Mouse (Mus musculus) thymus, postnatal 4 days (tissue): Measurements from ENCODE around the gene Rims1.

Experiments used
- DNase-seq: peaks from one replicate; pipeline ENCODE4 v3.0.0; 2021

The Rims1 gene

DNA sequence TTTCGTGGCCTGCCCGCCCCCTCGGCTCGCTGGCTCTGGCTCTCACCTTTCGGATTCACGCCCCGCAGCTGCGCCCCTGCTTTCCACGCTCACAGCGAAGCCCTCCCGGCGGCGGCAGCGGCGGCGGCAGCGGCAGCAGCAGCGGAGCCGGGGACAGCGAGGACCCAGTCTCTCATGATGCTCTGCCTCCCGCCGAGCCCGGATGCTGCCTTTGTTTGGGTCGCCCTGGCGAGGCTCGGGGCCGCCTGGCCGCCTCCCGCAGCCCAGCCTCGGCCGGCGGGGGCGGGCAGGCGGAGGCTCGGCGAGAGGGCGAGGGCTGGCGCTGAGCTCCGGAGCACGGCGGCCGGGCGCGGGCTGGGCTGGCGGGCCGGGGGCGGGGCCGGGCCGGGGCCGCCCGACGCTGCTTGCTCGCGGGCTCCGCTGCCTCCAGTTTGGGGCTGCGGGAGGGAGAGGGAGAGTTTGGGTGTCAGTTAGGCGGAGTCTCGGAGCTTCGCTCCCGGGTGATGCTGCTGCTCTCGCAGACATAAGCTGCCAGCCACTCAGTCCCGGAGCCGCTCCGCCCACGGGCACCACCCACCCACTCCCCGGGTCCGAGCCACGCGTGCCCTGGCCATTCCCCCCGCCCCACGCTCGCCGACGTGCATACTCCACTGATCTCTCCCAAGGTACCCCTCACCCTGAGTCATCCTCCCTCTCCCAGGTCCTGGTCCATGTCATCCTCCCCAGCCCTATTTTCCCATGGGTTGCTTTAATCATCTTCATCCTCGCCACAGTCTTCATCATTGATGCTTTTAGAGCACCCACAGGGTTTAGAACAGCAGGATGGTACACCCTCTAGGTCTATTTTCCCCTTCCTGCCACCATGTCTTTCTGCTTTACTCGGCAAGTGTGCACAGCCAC lies at the start of gene Rims1:
Rims1 (minus strand) TSS at position 269 of the 900 bp plus-strand sequence.
- peak; percentile 28 for DNase-seq

DNA sequence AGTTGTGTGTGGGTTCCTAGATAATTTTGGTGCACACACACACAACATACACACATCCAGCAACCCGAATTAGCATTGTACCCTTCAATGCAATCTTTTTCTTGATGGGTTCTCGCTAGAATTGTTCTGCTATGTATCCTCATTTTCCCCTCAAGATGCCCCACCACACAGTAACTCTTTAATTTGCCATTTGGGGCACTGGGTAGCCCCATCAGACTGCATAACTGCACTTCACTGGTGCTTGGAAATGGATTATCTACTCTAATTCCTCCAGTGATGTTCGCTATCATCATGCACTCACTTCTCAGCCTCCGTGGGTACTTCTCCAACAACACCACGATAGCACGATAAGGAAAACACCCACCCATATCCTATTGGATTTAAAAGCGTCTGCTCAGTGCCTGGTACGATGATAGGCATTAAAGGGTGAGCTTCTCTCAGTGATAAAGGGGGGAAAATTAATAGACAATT lies 867 bp upstream of the Rims1 start:
- DNase-seq = no peak

- peak; percentile 8 for DNase-seq
Measured at GRCm38 (mm10) chr1:22805025-22805725, 619 bp downstream of the Rims1 start.

GRCm38 (mm10) chr1:22804148-22804885 lies 1.5 kb downstream of the Rims1 start:
- no peak for DNase-seq

- DNase-seq = no peak
Measured at GRCm38 (mm10) chr1:22803471-22803870, 2.3 kb downstream of the Rims1 start.

DNA sequence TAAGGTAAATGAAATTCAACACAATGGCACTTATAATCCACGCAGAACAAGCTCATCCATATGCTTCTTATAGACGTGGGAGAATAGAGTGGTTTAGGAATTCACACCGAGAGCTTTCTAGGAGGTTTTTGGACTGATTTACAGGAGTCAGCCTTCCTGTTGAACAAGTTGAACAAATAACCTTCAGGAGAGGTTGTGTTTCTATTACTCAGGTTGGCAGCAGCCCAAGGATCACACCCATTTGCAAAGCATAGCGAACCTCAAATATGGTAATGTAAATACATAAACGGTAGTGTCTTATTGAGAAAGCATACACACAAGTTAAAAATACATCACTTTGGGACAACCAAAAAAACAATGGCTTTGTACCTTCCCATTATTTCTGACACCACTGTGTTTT lies 5.5 kb downstream of the Rims1 start:
- no peak for DNase-seq

- no peak for DNase-seq
Measured at GRCm38 (mm10) chr1:22797091-22797490, 8.7 kb downstream of the Rims1 start.

DNA sequence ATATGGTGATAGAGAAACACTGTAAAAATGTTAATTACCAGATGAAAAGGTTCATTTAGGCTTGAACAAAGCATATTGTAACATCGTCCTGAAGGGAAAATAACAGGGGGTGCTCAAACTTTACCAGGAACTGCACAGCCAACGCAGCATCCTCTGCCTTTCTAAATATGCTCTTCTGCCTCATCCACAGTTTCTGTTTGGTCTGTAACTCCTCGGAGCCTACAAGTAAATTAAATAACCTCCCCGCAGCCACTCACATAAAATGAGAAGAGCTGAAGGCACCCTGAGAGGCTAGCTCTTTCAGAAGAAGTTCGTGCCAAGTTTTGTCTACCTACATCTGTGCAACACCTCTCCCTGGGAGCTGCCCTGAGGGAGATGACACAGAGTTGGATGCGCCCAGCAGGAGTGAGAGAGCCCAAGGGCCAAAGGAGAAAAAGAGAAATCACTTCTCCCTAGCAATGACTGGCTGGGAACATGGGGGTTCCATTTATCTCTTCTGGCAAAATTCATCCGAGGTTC lies 16.3 kb downstream of the Rims1 start:
- no peak for DNase-seq

DNA sequence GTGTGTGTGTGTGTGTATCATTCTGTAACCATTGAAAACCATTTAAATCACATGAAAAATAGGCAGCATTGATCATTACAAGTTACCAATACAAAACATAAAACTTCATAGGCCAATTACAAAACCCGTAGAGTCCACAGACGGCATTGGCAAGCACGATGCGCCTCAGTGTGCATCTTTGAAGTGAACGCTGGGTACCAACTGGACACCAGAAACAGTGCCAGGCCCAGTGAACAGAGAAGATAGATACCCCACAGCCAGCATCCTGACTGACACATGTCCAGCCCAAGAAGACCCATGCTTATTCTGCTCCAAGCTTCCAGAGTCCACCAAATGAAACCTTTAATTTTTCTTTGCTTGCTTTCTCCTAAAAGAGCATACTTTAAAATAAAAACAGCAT lies 18.2 kb downstream of the Rims1 start:
- DNase-seq = no peak

DNA sequence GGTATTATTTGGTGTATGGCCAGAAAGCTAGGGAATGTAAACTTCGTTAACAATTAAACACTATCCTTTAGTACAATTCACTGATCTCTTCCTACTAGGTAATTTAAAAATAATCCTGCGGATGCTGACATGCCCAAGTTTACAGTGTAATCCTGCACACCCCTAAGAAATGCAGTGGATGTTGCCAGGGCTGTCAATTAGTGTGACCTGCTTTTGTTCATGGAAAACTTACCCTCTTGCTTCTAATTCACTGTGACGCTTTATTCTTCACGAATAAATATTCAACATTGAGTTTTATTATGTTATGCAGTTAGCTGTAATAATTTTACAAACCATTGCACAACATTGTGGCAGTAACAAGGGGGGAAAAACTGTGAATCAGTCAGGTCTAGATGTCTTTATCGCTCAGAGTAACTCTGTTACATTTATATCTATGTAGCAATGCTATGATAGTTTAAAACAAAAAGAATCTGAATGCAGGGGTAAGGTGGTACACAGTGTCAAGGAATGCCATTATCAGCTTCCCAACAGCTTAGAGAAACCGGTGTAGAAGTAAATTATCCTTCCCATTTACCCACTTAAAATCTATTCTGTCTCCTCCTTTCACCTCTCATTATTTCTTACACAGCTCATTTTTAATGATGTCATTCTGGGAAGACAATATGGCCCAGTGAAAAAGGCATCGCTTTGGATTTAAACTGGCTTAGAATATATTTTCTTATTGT lies 35.1 kb downstream of the Rims1 start:
- no peak for DNase-seq

DNA sequence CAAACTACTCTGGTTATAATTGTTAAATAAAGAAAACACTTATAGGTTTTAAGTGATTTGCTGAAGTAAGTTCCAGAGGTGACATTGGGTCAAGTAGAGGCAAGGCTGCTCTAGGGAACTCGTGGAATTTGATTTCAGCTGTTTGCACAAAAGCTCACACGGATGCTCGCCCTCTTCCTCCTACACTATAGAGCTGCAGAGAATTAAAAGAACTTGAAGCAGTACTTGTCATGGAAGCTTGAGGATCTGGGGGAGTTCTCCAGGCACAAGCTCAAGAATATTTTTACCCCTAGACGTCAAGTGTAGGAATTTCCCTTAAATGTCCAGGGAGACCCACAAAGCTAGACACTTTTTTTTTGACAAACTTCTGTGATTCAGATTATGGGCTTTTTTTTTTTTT lies 42.4 kb downstream of the Rims1 start:
- no peak for DNase-seq

DNA sequence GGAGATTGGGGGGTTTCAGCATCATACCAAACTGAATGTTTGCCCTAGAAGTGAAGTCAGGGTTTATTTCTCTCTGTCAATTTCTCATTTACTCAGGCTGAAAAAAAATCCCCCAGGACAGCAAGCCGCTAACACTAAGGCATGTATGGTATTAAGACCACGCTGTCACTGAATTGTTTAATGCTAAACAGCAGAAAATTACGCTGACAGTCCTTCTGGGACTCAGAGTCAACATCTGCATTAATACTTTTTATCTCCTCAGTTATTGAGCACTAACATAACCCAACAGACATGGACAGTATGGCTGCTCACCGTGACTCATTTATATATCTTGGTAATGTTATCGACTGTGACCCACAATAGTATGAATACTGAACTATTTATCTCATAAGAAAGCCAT lies 43.0 kb downstream of the Rims1 start:
- no peak for DNase-seq

DNA sequence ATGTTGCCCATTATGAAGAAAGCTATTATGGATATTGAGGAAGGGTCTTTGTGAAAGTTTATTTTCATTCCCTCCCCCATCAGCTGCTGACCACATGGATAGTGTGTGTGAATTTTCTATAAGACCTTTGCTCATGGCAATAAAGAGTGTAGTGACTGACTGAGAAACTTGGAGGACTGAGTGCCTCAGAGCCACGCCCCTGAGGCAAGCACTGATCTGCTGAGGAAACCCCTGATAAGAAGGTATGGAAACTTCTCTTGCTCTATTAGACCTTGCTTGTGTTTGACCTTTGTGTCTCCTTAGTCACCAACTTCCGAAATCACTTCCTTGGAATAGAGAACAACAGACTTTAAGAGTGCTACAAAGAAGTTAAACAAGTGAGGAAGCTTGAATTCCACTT lies 55.3 kb downstream of the Rims1 start:
- no peak for DNase-seq

GRCm38 (mm10) chr1:22744655-22745054 lies 61.1 kb downstream of the Rims1 start:
- DNase-seq = no peak

- no peak for DNase-seq
Measured at GRCm38 (mm10) chr1:22737491-22737890, 68.3 kb downstream of the Rims1 start.

DNA sequence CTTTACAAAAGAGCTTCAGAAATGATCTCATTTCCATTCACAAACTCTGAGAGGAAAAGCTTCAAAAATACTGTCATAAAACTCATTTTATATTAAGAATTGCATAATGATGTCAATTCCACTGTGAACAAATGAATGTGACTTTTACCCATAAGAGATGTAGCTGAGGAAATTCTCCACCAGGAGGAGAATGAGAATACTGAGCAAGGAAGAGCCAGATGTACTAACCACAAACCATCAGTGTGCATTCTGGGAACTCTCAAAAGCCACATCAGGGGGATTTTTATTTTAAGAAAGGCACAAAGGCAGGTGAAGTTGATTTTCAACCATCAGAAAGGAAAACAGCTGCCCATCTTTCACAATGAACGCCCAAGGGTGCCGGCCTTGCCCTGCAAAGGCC lies 71.4 kb downstream of the Rims1 start:
- peak; percentile 9 for DNase-seq

DNA sequence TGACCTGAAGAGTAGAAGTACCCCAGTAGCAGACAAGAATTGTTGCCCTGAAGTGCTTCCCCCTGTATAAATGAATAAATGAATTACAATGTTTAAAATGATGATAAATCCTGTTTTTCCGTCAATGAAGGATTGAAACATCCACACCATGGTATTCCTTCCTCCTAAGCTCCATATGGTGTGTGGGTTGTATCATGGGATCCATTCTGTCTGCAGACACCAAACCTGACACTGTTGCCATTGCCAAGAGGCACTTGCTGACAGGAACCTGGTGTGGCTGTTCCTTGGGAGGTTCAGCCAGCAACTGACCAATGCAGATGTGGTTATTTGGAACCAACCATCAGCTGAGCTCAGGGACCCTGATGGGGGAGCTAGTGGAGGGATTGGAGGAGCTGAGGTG lies 72.5 kb downstream of the Rims1 start:
- DNase-seq = no peak

GRCm38 (mm10) chr1:22728207-22728606 lies 77.6 kb downstream of the Rims1 start:
- no peak for DNase-seq

GRCm38 (mm10) chr1:22721706-22722105 lies 84.1 kb downstream of the Rims1 start:
- no peak for DNase-seq

DNA sequence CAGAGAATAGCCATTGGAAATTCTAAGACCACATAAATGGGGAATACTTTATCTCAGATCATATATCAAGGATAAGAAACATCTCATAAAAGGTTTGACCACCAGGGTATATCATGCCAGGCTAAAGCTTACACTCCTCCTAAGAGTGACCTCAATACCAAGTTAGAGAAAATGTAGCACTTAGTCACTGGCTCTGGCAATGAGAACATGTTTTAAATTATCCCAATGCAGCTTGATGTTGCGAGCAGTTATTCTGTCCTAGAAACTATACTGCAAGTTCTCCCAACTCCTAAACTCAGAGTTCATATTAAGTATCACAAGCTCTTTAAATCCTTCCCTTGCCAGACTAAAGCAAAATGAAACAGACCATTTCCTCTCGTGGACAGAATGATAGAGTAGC lies 85.1 kb downstream of the Rims1 start:
- DNase-seq = no peak

GRCm38 (mm10) chr1:22709461-22709860 lies 96.3 kb downstream of the Rims1 start:
- no peak for DNase-seq

DNA sequence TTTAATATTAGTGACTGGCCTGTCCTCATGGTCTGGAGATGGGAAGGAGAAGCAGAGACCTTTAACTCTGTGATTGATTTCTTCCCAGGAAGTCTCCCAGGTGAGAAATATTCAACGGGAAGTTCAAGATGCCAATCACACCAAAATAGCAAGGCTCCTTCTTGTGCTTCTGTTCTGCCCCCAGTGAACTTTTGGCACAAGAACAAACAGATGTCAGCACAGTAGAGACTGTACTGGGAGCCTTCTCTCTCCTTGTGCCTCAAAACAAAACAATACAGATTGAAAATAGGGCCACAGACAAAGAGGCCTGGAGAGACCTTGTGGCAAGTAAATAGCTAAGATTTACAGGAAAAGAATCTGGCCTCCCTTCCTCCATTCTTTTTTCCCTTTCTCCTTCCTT lies 110.7 kb downstream of the Rims1 start:
- DNase-seq = no peak

DNA sequence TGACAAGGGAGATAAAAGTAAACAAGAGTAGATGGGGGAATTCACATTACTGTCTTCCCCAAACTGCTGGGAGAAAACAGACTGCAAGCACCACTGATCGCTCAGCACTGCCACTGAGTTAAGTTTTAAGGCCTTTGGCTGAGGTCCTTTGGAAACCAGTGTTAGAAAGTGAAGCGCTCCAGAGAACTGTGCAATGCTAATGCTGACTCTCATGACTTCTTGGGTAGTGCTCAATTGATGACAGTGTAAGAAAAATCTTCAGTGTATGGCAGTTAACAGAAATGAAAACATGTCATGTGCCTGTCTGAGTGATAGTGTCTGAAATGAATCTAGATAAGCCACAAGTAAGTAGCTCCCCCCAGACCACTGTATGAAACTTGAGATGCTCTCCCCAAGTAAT lies 111.3 kb downstream of the Rims1 start:
- DNase-seq = no peak
